Mouse (Mus musculus): Measurements from ENCODE around the gene Celf5.

Gene Celf5

DNA sequence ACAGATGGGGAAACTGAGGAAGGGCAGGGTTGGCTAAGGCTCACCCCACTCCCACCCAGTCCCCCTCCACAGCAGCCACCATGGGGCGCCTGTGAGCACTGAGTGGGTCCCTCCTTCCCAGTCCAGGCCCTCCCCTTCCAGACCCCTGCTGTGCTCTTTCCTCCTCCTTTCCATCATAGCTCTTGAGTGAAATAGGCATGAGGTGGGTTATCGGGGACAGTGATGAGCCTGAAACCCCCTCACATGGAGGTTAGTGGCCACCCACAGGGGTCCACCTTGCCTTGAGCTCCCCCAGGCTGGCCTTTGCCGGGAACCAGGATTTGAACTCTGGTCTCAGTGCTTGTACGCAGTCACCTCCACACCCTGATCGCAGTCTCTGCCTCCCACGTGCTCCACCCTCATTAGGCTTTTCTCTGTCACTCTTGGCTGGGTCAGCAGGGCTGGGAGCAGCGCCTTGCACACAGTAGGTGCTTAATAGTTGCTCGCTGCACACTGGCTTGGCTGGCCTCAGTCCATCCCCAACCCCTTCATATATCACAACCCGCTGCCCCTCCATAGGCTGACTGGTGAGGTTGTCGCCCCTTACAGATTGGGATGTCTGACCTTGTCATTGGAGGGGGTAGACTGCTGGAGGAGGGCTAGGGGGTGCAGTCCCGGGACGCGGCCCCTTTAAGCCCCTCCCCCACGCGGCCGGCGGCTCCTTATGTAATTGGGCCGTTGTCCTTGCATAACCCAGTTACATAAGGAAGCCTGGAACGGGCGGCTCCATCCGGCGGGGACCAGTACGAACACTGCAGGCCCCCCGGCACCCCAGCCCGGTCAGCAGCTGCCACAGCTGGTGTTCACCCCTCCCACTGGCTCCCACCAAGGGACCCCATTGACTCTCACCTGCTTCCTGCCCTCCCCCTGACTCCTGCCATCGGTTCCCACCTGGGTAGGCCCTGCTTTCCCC is 68.9 kb downstream of the Celf5 start:
- no peak for DNase-seq (ENCODE audit: low spot score)

DNA sequence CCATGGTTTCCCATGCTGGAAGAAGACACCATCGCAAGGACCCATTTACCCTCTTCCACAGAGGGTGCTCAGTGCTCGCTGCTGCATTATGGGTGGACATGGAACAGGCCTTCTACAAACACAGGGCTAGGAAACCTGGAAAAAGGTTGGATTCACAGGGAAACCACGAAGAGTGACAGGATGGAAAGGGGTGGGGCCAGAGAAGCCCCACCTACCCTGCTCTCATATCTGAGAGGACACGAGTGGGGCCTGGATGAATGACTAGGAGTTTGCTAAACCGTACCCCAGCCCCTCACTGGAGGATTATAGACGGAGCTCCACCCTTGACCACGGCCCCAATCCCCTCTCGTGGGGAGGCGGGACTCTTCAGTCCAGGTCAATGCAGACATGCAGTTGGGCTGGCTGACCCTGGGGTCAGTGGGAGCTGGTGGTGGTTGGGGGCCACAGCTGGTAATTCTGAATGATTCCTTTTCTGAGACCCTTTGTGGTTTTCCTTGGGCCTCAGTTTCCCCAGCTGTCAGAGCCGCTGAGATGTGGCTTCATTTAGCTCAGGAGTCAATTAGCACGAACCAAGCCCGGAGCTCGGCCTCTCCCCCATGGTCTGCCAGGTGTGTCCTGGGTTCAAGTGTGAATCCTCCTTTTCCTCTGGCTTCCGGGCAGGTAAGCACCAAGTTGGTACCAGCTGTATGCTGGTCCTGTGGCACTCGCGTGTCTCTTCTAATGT is 69.8 kb downstream of the Celf5 start:
- no peak for DNase-seq (ENCODE audit: low spot score)

DNA sequence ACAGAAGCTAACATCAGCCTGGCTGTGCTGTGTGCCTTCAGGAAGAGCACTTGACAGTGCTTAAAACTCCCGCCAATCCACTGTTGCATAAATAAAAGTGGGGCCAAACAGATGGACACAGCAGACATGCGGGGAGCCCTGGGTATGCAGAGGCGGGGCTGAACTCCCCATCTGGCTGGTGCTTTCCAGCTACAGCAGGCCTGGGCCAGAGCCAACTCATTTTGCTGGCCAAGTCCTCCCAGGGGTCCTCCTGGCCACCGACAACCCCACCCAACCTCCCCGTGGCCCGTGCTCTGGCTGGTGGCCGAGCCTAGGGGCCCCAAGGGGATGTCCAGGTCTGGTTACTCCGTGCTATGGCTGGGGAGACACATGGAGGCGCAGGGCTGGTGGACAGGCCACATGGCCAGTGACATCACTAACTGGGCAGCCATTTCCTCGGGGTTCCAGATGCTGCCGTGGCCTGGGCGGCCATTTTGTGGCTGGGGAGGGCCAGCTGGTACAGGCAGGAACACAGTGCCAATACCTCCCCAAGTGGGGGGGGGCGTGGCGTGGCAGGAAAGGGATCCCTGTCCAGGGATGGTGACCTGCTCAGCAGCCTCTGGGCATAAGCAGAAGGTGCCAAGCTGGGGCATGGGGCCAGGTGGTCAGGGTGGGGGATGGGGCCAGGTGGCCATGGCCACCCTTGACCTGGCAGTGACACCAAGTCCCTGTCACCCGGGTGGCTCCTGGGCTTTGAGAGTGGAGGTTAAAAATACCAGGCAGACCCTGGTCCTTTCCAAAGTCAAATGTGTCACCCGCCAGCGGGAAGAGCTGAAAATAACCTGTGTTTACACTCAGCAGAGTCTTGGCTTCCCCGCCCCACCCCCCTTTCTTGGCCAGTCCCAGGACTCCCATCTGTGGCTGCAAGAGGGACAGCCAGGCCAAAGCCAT is 70.8 kb downstream of the Celf5 start:
- DNase-seq (ENCODE audit: low spot score), result no peak

DNA sequence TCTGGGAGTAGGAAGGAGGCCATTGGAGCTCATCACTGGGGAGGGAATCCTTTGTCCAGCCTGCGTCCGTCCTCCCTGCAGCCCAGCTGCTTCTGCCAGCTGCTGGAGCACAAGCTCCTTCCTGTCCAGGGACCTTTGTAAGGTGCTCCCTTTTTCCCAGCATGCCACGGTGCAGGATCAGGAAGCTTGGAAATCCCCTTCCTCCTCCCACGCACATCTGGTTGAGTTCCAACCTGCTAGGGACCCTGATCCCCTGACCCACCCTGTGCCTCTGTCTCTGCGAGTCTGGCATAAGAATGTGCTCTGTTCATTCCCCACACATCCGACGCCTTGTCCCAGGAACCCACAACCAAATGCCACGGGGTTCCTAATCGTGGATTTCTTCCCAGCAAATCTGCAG is 71.5 kb downstream of the Celf5 start:
- DNase-seq (ENCODE audit: low spot score), result no peak

DNA sequence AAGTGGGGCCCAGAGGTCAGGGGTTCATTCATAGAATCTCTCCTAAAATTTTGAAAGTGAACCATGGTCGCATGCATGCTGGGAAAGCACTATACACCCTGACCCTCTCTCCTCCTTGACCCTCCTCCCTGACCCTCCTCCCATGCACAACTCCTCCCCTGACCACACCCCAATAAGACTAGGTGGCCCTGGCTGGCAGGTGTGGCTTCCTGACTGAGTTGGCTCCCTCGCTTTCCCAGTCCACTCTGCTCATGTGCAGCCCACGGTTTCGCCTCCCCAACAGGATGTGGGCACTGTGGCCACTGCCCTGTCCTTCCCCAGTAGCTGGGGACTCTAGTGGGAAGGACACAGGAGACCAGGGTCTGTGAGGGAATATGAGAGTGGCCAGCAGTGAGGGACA is 72.2 kb downstream of the Celf5 start:
- DNase-seq (ENCODE audit: low spot score), result no peak

DNA sequence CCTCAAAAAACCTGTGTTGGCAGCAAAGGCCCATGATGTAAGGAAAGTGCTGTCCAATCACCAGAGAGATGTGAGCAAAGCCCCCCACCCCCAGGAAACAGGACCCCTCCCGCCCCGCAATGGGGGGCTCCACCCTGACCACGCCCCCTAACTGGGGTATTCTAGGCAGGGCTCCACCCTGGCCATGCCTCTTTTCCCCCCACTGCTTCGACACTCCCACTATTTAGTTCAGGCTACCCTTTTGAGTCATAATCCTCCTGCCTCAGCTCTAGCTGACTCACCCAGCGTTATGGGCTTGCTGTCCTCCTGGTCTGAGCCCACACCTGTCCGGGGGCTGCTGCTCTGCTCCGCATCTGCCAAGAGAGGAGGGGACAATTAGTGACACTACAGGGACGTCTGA is 73.2 kb downstream of the Celf5 start:
- no peak for DNase-seq (ENCODE audit: low spot score)

All from T-cell, adult 2 months (primary cell).